Mouse (Mus musculus) cerebellum, adult 18-20 months (tissue): ENCODE data around the gene Xpo5.

ENCODE experiments used
- DNase-seq, 2 experiments: peaks; one replicate each; pipeline ENCODE4 v3.0.0; 2021

Xpo5 gene

DNA sequence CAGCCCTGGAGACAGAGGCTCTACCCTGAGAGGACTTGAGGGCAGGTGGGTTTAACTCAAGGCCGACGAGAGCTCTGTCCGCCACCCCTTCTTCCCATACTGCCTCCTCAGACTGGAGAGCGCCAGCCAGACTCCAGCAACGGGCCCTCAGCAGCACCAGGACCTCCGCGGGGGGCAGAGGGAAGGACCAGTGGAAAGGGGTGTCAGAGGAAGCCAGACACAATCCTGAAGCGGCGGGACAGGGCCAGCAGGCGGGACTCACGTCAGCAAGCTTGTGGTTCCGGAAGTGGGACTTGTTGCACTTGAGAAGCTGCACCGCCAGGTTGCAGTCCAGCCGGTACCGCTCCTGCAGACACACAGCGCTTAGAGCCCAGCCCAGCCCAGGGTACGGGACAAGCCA lies 57.1 kb downstream of the Xpo5 start:
- no peak for DNase-seq

- DNase-seq, result no peak
Measured at GRCm38 (mm10) chr17:46262201-46262694, 59.7 kb downstream of the Xpo5 start.

DNA sequence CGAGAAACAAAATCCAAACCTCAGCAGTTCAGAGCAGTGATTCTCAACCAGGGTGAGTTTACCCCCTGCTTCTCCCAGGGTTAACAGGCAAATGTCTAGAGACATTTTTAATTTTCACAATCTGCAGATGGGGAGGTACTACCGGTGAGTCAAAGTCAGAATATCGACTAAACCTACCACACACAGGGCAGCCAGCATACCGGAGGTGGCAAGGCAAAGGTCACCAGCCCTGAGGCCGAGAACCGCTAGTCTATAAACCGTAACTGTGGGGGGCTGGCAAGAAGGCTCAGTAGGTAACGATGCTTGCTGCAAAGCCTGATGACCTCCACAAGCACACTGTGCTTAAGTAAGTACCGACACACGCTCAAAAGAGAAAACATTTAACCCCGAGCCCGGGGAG lies 62.9 kb downstream of the Xpo5 start:
- no peak for DNase-seq

GRCm38 (mm10) chr17:46265918-46266618 lies 63.5 kb downstream of the Xpo5 start:
- peak; percentile 81 to 89 for DNase-seq

- no peak for DNase-seq
Measured at GRCm38 (mm10) chr17:46266986-46267385, 64.4 kb downstream of the Xpo5 start.

GRCm38 (mm10) chr17:46267511-46267910 lies 64.9 kb downstream of the Xpo5 start:
- DNase-seq, result no peak

- DNase-seq, result no peak
Measured at GRCm38 (mm10) chr17:46268026-46268720, 65.6 kb downstream of the Xpo5 start.

- DNase-seq, result no peak
Measured at GRCm38 (mm10) chr17:46269771-46270534, 67.4 kb downstream of the Xpo5 start.

DNA sequence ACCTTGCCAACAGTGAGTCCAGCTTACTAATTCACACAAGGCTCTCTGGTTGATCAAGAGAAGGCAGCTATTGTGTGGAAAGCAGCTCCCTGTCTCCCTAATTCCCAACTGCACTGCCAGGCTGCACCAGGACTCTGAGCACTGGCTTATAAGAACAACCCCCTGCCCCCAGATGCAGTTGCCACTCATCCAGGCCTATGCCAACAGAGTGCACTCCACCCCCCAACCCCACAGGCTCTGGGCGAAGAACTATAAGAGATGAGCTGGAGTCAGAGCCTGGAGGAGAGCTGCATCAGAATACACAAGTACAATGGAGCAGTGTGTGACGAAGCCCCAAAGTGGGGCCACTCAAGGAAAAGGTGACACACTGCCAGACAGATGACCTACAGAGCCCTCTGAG lies 69.5 kb downstream of the Xpo5 start:
- no peak for DNase-seq

- DNase-seq, result no peak
Measured at GRCm38 (mm10) chr17:46272675-46273074, 70.1 kb downstream of the Xpo5 start.

- DNase-seq, result no peak
Measured at GRCm38 (mm10) chr17:46273803-46274236, 71.2 kb downstream of the Xpo5 start.

DNA sequence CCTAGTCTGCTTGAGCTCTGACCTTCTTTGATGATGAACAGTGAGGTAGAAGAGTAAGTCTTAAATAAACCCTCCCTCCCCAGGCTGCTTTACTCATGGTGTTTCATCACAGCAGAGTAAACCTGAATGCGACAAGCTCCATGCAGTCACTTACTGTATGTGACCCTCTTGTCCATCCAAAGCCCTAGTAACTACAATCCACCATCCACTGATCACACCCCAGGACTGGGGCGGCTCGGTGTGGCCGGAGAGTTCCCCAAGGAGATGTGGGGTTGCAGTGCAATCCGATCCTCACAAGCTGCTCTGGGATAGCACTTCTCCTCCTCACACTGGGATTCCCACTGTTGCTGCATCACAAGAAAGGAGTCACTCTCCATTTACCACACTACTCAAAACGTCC lies 71.9 kb downstream of the Xpo5 start:
- no peak for DNase-seq

- no peak for DNase-seq
Measured at GRCm38 (mm10) chr17:46275034-46275433, 72.5 kb downstream of the Xpo5 start.

DNA sequence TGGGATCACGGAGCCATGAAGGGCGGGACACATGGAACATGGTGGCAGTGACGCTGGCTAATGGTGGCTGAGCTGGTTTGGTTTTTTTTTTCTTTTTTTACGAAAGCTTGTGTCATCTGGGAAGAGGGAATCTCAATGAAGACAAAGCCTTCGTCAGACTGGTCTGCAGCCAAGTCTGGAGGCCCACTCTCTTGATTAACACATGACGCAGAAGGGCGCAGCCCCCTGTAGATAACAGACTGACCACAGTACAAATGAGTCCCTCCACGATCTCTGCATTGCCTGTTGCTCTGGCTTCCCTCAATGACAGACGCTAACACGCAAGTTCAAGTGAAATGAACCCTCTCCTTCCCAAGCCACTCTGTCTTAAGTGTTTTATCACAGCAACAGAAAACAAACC lies 72.9 kb downstream of the Xpo5 start:
- DNase-seq, result no peak

- DNase-seq, result no peak
Measured at GRCm38 (mm10) chr17:46277586-46277985, 75.0 kb downstream of the Xpo5 start.

DNA sequence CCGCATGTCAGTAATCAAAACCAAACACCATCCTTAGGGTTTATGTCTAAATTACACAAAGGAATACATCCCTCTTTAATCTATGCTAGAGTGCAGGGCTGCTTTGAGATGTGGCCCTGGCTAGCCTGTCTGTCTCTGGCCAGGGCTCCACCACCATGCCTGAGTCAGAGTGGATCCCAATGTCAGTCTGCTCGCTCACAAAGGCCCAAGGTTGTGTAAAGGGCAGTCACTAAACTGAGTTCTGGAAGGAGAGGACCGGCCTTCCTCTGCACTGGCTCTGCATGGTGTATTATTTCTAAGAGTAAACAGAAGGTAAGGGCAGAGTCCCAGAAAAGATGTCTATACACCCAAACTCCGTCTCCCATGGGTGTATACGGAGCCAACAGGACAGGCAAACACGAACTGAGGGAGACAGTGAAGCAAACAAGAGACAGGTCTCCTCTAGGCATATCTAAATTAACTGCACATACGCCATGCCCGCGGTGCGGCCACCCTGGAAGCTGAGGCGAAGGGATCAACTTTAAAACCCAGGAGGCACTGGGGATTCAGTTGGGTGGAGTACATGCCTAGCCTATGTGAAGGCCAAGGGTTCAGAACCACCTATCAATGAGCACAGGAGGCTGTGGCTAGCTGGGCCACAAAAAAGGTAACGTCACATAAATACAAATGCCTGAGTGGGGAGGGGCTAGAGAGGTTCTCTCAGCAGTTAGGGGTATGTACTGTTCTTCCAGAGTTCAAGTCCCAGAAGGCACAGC lies 75.6 kb downstream of the Xpo5 start:
- DNase-seq, result no peak

DNA sequence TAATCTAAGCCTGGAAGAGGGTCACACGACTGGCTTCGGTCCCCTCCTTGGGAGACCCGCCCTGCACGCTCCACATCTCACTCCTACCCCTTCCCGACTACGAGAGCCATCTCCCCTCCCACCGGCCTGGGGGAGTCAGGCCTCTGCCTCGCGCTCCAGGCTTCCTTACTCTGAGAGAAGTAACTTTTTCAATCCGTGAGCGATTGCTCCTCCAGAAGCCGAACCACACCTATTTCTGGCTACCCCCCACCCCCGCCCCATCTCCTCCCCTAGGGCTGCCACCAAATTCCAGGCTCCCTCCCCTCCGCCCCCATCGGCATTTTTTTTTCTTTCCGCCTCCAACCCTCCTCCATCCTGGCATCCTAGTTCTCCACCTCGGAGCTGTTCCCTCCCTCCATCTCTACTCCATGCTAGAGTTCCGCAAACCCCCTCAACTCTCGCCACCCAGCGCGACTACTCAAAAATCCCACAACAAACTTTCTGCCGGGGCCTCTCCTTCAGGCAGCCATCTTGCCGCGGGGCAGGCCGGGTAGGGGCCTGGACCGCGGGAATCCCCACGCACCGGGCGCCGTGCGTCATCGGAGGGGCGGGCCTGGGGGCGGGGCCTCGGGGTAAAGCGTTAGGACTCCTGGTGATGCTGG lies 80.0 kb downstream of the Xpo5 start, which contains the start of gene Tjap1:
Gene Tjap1, minus strand, starts transcription at position 544 of the 641 bp plus-strand sequence.
- peak; percentile 86 to 89 for DNase-seq

- no peak for DNase-seq
Measured at GRCm38 (mm10) chr17:46283140-46283539, 80.6 kb downstream of the Xpo5 start.

- DNase-seq, result no peak
Measured at GRCm38 (mm10) chr17:46283911-46284310, 81.3 kb downstream of the Xpo5 start.

DNA sequence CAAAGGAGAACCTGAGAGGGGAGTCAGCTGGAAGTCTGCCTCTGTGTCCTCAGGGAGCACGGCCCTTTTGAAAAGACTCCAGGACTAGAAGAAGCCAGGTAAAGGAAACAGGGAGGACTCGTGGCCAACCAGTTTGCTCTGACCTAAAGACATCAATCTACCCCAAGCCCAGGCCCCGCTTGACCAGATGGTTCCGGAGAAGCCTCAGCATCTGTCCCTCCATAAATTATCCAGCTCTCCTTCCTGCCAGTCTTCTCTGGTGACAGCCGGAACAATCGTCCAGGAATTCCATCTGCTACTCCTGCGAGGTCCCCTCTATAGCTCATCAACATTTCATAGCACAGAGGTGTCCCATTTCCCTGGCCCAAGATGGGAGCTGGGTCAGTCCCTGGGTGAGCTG lies 82.1 kb downstream of the Xpo5 start:
- no peak for DNase-seq

GRCm38 (mm10) chr17:46285407-46285806 lies 82.8 kb downstream of the Xpo5 start:
- no peak for DNase-seq

DNA sequence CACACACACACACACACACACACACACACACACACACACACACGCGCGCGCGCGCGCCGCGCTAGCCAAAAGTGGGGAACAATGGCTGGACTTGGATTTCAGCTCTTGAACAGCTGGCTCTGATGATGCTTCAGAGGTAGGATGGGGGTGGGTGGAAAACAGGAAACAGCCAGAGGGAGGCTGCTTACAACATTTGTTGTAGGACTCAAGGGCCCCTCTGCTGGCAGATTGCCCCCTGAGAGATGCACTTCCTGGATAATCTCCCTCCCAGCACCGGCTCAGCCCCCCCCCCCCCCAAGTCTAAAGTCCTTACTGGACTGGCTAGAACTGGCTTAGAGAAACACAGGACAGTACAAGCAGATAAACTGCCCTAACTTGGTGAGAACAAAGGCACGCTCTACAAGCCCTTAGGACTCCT lies 85.1 kb downstream of the Xpo5 start:
- no peak for DNase-seq
